Mouse (Mus musculus): ENCODE measurements at regions not wholly inside any gene's neighbourhood (a gene's known extent, or its start where the extent isn't known, plus 50 kb on each side); places are given as distances from the start of the nearest gene placed in this dataset.
A peak's percentile ranks its signal among the peaks of the same experiment; 100 is the strongest.

- no peaks in the 10 kb centered on the region for H3K4me1 ChIP-seq (ENCODE audit: insufficient read depth, low read length)
- ATAC-seq (ENCODE audit: low FRiP score) (no peak), DNase-seq (ENCODE audit: low spot score) (no peak)
- H3K9ac ChIP-seq (replicated peaks; ENCODE audit: low read length, poor library complexity, severe bottlenecking) = no peak overlapping the region
- no peak overlapping the region for H3K27ac ChIP-seq (ENCODE audit: low read depth, low read length)
- H3K9me3 ChIP-seq (ENCODE audit: low read length) = no peaks in the 10 kb centered on the region
- no peaks in the 10 kb centered on the region for H3K36me3 ChIP-seq (ENCODE audit: insufficient read depth, low read length)
- H3K27me3 ChIP-seq (ENCODE audit: insufficient read depth, low read length) = no peaks in the 10 kb centered on the region
- 42% methylated on average over 4 of the region's 4 CpGs for WGBS
- no peak for TF ChIP-seq CTCF (IDR thresholded peaks at IDR 0.05)
- H3K4me3 ChIP-seq (ENCODE audit: low read depth, low read length) = no peak overlapping the region
- no peak overlapping the region for H3K4me2 ChIP-seq (ENCODE audit: low read depth, low read length, poor library complexity, severe bottlenecking)
Measured at GRCm38 (mm10) chr12:33717053-33717452, 211.2 kb upstream of the Ferd3l start.

GRCm38 (mm10) chr12:33717601-33718260 is 210.5 kb upstream of the Ferd3l start:
- WGBS = 24% methylated on average over 14 of the region's 14 CpGs
- Histone ChIP-seq H3K27ac (ENCODE audit: low read depth, low read length) (no peak overlapping the region), H3K4me1 (ENCODE audit: insufficient read depth, low read length) (no peaks in the 10 kb centered on the region), H3K36me3 (ENCODE audit: insufficient read depth, low read length) (no peaks in the 10 kb centered on the region), H3K27me3 (ENCODE audit: insufficient read depth, low read length) (no peaks in the 10 kb centered on the region), H3K4me2 (ENCODE audit: low read depth, low read length, poor library complexity, severe bottlenecking) (peak overlapping the region; percentile 36), H3K9me3 (ENCODE audit: low read length) (no peaks in the 10 kb centered on the region), H3K9ac (replicated peaks; ENCODE audit: low read length, poor library complexity, severe bottlenecking) (no peak overlapping the region), H3K4me3 (ENCODE audit: low read depth, low read length) (0 out of 2 replicates have a peak overlapping the region, but pooled peaks have one; percentile 2)
- peak; percentile 50 for DNase-seq (ENCODE audit: low spot score)
- TF ChIP-seq CTCF (IDR thresholded peaks at IDR 0.05) = no peak
- ATAC-seq (ENCODE audit: low FRiP score) = peak; percentile 44; the same call in 1 of the 2 replicates

GRCm38 (mm10) chr12:33719063-33719462 is 209.2 kb upstream of the Ferd3l start:
- DNase-seq (ENCODE audit: low spot score) (peak; percentile 3), ATAC-seq (ENCODE audit: low FRiP score) (no peak)
- Histone ChIP-seq H3K4me1 (ENCODE audit: insufficient read depth, low read length) (no peaks in the 10 kb centered on the region), H3K9me3 (ENCODE audit: low read length) (no peaks in the 10 kb centered on the region), H3K27ac (ENCODE audit: low read depth, low read length) (no peak overlapping the region), H3K27me3 (ENCODE audit: insufficient read depth, low read length) (no peaks in the 10 kb centered on the region), H3K4me2 (ENCODE audit: low read depth, low read length, poor library complexity, severe bottlenecking) (no peak overlapping the region), H3K9ac (replicated peaks; ENCODE audit: low read length, poor library complexity, severe bottlenecking) (no peak overlapping the region), H3K4me3 (ENCODE audit: low read depth, low read length) (no peak overlapping the region), H3K36me3 (ENCODE audit: insufficient read depth, low read length) (no peaks in the 10 kb centered on the region)
- TF ChIP-seq CTCF (IDR thresholded peaks at IDR 0.05) = no peak
- WGBS = 54% methylated on average over 7 of the region's 7 CpGs

GRCm38 (mm10) chr12:33731937-33732336 is 196.3 kb upstream of the Ferd3l start:
- no peaks in the 10 kb centered on the region for H3K27me3 ChIP-seq (ENCODE audit: insufficient read depth, low read length)
- H3K4me1 ChIP-seq (ENCODE audit: insufficient read depth, low read length) = no peaks in the 10 kb centered on the region
- no peak for TF ChIP-seq CTCF (IDR thresholded peaks at IDR 0.05)
- no peaks in the 10 kb centered on the region for H3K9me3 ChIP-seq (ENCODE audit: low read length)
- H3K4me3 ChIP-seq (ENCODE audit: low read depth, low read length) = no peak overlapping the region
- no peaks in the 10 kb centered on the region for H3K36me3 ChIP-seq (ENCODE audit: insufficient read depth, low read length)
- 46% methylated on average over 4 of the region's 4 CpGs for WGBS
- no peak overlapping the region for H3K27ac ChIP-seq (ENCODE audit: low read depth, low read length)
- H3K4me2 ChIP-seq (ENCODE audit: low read depth, low read length, poor library complexity, severe bottlenecking) = no peak overlapping the region
- H3K9ac ChIP-seq (replicated peaks; ENCODE audit: low read length, poor library complexity, severe bottlenecking) = no peak overlapping the region
- DNase-seq (ENCODE audit: low spot score) = no peak
- ATAC-seq (ENCODE audit: low FRiP score) = no peak

GRCm38 (mm10) chr12:33775563-33776468 is 152.4 kb upstream of the Ferd3l start:
- 70% methylated on average over 5 of the region's 5 CpGs for WGBS
- Histone ChIP-seq H3K36me3 (ENCODE audit: insufficient read depth, low read length) (no peaks in the 10 kb centered on the region), H3K4me3 (ENCODE audit: low read depth, low read length) (no peak overlapping the region), H3K9ac (replicated peaks; ENCODE audit: low read length, poor library complexity, severe bottlenecking) (no peak overlapping the region), H3K9me3 (ENCODE audit: low read length) (no peaks in the 10 kb centered on the region), H3K4me1 (ENCODE audit: insufficient read depth, low read length) (no peaks in the 10 kb centered on the region), H3K4me2 (ENCODE audit: low read depth, low read length, poor library complexity, severe bottlenecking) (no peak overlapping the region), H3K27ac (ENCODE audit: low read depth, low read length) (no peak overlapping the region), H3K27me3 (ENCODE audit: insufficient read depth, low read length) (no peaks in the 10 kb centered on the region)
- no peak for ATAC-seq (ENCODE audit: low FRiP score)
- DNase-seq (ENCODE audit: low spot score) = no peak
- TF ChIP-seq CTCF (IDR thresholded peaks at IDR 0.05) = no peak

GRCm38 (mm10) chr12:33778477-33778876 is 149.7 kb upstream of the Ferd3l start:
- ATAC-seq (ENCODE audit: low FRiP score) (no peak), DNase-seq (ENCODE audit: low spot score) (no peak)
- WGBS = 49% methylated on average over 4 of the region's 4 CpGs
- no peak for TF ChIP-seq CTCF (IDR thresholded peaks at IDR 0.05)
- H3K4me2 ChIP-seq (ENCODE audit: low read depth, low read length, poor library complexity, severe bottlenecking) = no peak overlapping the region
- no peaks in the 10 kb centered on the region for H3K4me1 ChIP-seq (ENCODE audit: insufficient read depth, low read length)
- no peak overlapping the region for H3K27ac ChIP-seq (ENCODE audit: low read depth, low read length)
- no peaks in the 10 kb centered on the region for H3K27me3 ChIP-seq (ENCODE audit: insufficient read depth, low read length)
- H3K9me3 ChIP-seq (ENCODE audit: low read length) = no peaks in the 10 kb centered on the region
- H3K36me3 ChIP-seq (ENCODE audit: insufficient read depth, low read length) = no peaks in the 10 kb centered on the region
- H3K9ac ChIP-seq (replicated peaks; ENCODE audit: low read length, poor library complexity, severe bottlenecking) = no peak overlapping the region
- H3K4me3 ChIP-seq (ENCODE audit: low read depth, low read length) = no peak overlapping the region
